Mouse (Mus musculus): Measurements from ENCODE around the gene Gorab. TPM values are rescaled to one million over a fixed set of nuclear protein-coding genes. Genes with fewer than 3 reads are reported as not detected.
A peak's percentile ranks its signal among the peaks of the same experiment; 100 is the strongest.

The Gorab gene
- total and polyA plus RNA-seq, 3 experiments = 0.64 to 11.9 (median 8.1) TPM

DNA sequence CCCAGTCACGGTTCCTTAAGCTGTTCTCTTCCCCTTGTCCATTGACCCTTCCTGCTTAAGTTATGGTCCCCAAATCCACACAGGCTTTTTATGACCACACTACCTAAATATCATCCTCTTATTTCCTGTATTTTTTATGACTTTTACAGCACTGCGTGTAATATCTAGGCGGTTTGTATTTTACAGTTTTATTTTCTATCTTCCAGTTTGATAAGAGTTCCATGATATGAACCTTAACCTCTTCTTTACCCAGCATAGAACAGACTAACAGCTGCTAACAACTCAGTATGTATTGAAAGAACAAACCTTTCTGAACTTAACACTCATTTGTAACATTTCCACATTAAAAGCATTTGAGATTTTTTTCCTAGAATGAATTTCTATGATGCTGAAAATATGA is 2.7 kb upstream of the Gorab start:
- peaks cover 16% of the 10 kb centered on the region for H3K4me1 ChIP-seq (ENCODE audit: insufficient read depth, low read depth, low read length)
- TF ChIP-seq TAL1 (conservative IDR thresholded peaks at IDR 0.05; ENCODE audit: low read depth, low read length) = no peak
- TF ChIP-seq CTCF (IDR thresholded peaks at IDR 0.05; ENCODE audit: low read depth, low read length) = no peak
- no peak for TF ChIP-seq POLR2AphosphoS5 (IDR thresholded peaks at IDR 0.05; ENCODE audit: insufficient replicate concordance, low read depth, low read length)
- TF ChIP-seq GATA2 (IDR thresholded peaks at IDR 0.05; ENCODE audit: borderline replicate concordance, low read depth, low read length) = no peak
- TF ChIP-seq GATA1 (IDR thresholded peaks at IDR 0.05; ENCODE audit: borderline replicate concordance, low read length) = no peak
- H3K27me3 ChIP-seq (ENCODE audit: insufficient read depth, low read length) = no peaks in the 10 kb centered on the region
- DNase-seq (ENCODE audit: low spot score) (no peak), ATAC-seq (ENCODE audit: extremely low read depth, insufficient number of reproducible peaks, low FRiP score, poor library complexity, severe bottlenecking) (no peak)
- no peaks in the 10 kb centered on the region for H3K9me3 ChIP-seq (replicated peaks)
- H3K36me3 ChIP-seq (replicated peaks) = no peaks in the 10 kb centered on the region
- H3K4me3 ChIP-seq (ENCODE audit: low read depth, low read length) = no peak overlapping the region

DNA sequence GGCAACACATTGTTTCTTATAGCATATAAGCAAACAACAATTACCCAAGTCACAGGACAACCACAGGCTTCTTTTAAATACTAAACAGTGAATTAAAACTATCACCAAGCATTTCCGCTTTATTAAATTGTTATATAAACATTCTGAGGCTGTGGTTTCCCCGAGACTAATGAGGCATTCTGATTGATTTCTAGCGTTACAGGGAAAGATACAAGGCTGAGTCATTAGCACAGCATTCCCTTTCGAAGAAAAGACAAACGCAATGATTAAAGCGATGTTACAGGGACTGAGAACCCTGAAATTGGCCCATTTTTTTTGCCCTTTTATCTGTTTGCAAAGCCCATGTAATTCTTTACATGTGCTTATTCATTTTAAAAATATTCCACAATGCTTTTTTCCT is 12.1 kb downstream of the Gorab start:
- TF ChIP-seq GATA2 (IDR thresholded peaks at IDR 0.05; ENCODE audit: borderline replicate concordance, low read depth, low read length) (no peak), POLR2AphosphoS5 (IDR thresholded peaks at IDR 0.05; ENCODE audit: insufficient replicate concordance, low read depth, low read length) (no peak), GATA1 (IDR thresholded peaks at IDR 0.05; ENCODE audit: borderline replicate concordance, low read length) (no peak), TAL1 (conservative IDR thresholded peaks at IDR 0.05; ENCODE audit: low read depth, low read length) (no peak), CTCF (IDR thresholded peaks at IDR 0.05; ENCODE audit: low read depth, low read length) (no peak)
- ATAC-seq (ENCODE audit: extremely low read depth, insufficient number of reproducible peaks, low FRiP score, poor library complexity, severe bottlenecking) (no peak), DNase-seq (ENCODE audit: low spot score) (no peak)
- H3K27me3 ChIP-seq (ENCODE audit: insufficient read depth, low read length) = no peaks in the 10 kb centered on the region
- peaks cover 9% of the 10 kb centered on the region for H3K4me1 ChIP-seq (ENCODE audit: insufficient read depth, low read depth, low read length)
- H3K9me3 ChIP-seq (replicated peaks) = no peaks in the 10 kb centered on the region
- H3K4me3 ChIP-seq (ENCODE audit: low read depth, low read length) = no peak overlapping the region
- peaks cover 65% of the 10 kb centered on the region for H3K36me3 ChIP-seq (replicated peaks)

DNA sequence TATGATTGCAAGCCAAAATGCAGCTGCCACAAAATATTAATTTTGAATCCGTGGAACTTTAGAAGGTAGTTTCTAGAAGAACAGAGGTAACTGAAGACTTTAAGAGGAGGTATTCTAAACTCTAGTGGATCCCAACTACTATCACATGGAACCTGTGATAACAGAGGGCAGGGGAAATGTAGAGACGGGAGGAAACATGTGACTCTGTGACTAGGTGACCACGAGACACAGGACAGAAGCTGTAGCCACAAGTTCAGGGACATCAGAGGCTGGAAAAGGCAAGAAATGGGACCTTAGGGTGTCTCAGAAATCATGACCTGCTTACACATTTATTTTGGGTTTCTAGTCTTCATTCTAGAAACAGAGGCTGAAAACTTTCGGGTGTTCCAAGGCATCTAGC is 13.4 kb downstream of the Gorab start:
- Histone ChIP-seq H3K4me1 (ENCODE audit: insufficient read depth, low read depth, low read length) (peaks cover 9% of the 10 kb centered on the region), H3K27me3 (ENCODE audit: insufficient read depth, low read length) (no peaks in the 10 kb centered on the region), H3K9me3 (replicated peaks) (no peaks in the 10 kb centered on the region), H3K36me3 (replicated peaks) (peaks cover 66% of the 10 kb centered on the region), H3K4me3 (ENCODE audit: low read depth, low read length) (no peak overlapping the region)
- no peak for TF ChIP-seq GATA1 (IDR thresholded peaks at IDR 0.05; ENCODE audit: borderline replicate concordance, low read length)
- ATAC-seq (ENCODE audit: extremely low read depth, insufficient number of reproducible peaks, low FRiP score, poor library complexity, severe bottlenecking) = peak; percentile 66
- no peak for DNase-seq (ENCODE audit: low spot score)

DNA sequence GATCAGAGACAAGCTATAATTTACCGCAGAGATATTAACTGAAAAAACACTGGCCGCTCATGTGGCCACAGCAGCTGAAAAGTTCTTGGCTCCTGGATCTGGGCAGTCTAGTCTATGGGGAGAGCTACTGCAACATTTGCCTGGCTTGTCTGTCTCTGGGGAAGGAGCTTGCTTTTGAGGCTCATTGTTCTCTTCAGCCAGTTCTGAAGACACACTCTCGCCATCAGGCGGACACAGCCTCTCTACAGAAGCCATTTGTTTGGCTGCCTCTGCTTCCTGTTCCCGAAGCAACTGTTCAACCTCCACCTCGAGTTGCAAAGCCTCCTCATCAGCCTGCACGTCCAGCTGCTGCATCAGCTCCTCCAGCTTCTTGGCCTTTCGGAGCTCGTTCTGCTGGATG is 17.3 kb downstream of the Gorab start:
- Histone ChIP-seq H3K9me3 (replicated peaks) (no peaks in the 10 kb centered on the region), H3K4me3 (ENCODE audit: low read depth, low read length) (no peak overlapping the region), H3K27me3 (ENCODE audit: insufficient read depth, low read length) (no peaks in the 10 kb centered on the region), H3K36me3 (replicated peaks) (peaks cover 59% of the 10 kb centered on the region), H3K4me1 (ENCODE audit: insufficient read depth, low read depth, low read length) (peaks cover 23% of the 10 kb centered on the region)
- DNase-seq (ENCODE audit: low spot score) = no peak
- ATAC-seq (ENCODE audit: extremely low read depth, insufficient number of reproducible peaks, low FRiP score, poor library complexity, severe bottlenecking) = no peak
- no peak for TF ChIP-seq GATA1 (IDR thresholded peaks at IDR 0.05; ENCODE audit: borderline replicate concordance, low read length)
- no peak for TF ChIP-seq POLR2AphosphoS5 (IDR thresholded peaks at IDR 0.05; ENCODE audit: insufficient replicate concordance, low read depth, low read length)
- TF ChIP-seq GATA2 (IDR thresholded peaks at IDR 0.05; ENCODE audit: borderline replicate concordance, low read depth, low read length) = no peak
- no peak for TF ChIP-seq CTCF (IDR thresholded peaks at IDR 0.05; ENCODE audit: low read depth, low read length)
- no peak for TF ChIP-seq TAL1 (conservative IDR thresholded peaks at IDR 0.05; ENCODE audit: low read depth, low read length)

GRCm38 (mm10) chr1:163383442-163384027 is 19.9 kb downstream of the Gorab start:
- H3K4me1 ChIP-seq (ENCODE audit: insufficient read depth, low read depth, low read length) = peaks cover 18% of the 10 kb centered on the region
- no peaks in the 10 kb centered on the region for H3K9me3 ChIP-seq (replicated peaks)
- TF ChIP-seq TAL1 (conservative IDR thresholded peaks at IDR 0.05; ENCODE audit: low read depth, low read length) = no peak
- TF ChIP-seq CTCF (IDR thresholded peaks at IDR 0.05; ENCODE audit: low read depth, low read length) = no peak
- TF ChIP-seq GATA1 (IDR thresholded peaks at IDR 0.05; ENCODE audit: borderline replicate concordance, low read length) = no peak
- no peak for TF ChIP-seq GATA2 (IDR thresholded peaks at IDR 0.05; ENCODE audit: borderline replicate concordance, low read depth, low read length)
- no peak for TF ChIP-seq POLR2AphosphoS5 (IDR thresholded peaks at IDR 0.05; ENCODE audit: insufficient replicate concordance, low read depth, low read length)
- DNase-seq (ENCODE audit: low spot score) = peak; percentile 16
- H3K4me3 ChIP-seq (ENCODE audit: low read depth, low read length) = no peak overlapping the region; the same call in 1 of the 2 replicates
- 0 out of 2 replicates have a peak, but pooled peaks cover 4% of the 10 kb centered on the region for H3K27me3 ChIP-seq (ENCODE audit: insufficient read depth, low read length)
- ATAC-seq (ENCODE audit: extremely low read depth, insufficient number of reproducible peaks, low FRiP score, poor library complexity, severe bottlenecking) = peak; percentile 97
- peaks cover 51% of the 10 kb centered on the region for H3K36me3 ChIP-seq (replicated peaks)

DNA sequence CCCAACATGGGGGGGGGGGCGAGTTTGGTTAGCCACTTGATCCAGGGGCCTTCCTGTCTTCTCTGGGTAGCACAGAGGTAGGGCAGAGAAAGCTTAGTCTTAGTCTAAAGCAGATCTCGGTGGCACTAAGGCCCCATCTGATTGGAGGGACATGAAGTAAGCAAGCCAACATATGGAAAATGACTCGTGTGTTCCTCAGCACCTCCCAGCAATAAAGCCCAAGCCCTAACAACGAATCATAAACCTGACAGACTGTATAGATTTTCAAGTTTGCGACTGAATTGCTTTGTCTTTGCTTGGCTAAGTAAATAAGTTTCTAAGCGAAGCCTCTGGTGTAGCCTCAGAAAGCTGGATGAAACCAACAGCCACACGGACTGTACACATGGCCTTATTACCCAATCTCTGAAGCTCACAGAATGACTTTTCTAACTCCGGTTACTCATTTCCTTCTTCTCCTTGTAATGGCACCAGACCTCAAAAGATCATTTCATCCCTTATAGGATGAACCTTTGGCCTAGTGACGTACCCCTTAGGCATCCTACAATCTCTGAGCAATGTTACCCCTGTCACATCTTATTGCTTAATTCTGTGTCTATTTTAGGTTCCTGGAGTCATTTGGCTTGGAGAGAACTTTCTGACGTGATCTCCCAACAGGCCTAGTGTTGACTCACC is 21.3 kb downstream of the Gorab start:
- Histone ChIP-seq H3K27me3 (ENCODE audit: insufficient read depth, low read length) (0 out of 2 replicates have a peak, but pooled peaks cover 4% of the 10 kb centered on the region), H3K36me3 (replicated peaks) (peaks cover 41% of the 10 kb centered on the region), H3K4me3 (ENCODE audit: low read depth, low read length) (no peak overlapping the region), H3K4me1 (ENCODE audit: insufficient read depth, low read depth, low read length) (peaks cover 18% of the 10 kb centered on the region), H3K9me3 (replicated peaks) (no peaks in the 10 kb centered on the region)
- TF ChIP-seq CTCF (IDR thresholded peaks at IDR 0.05; ENCODE audit: low read depth, low read length) (no peak), TAL1 (conservative IDR thresholded peaks at IDR 0.05; ENCODE audit: low read depth, low read length) (no peak)
- DNase-seq (ENCODE audit: low spot score) (no peak), ATAC-seq (ENCODE audit: extremely low read depth, insufficient number of reproducible peaks, low FRiP score, poor library complexity, severe bottlenecking) (no peak)

All from G1E (cell line).